Mouse (Mus musculus): ENCODE results near the gene Osbpl11. TPM values are rescaled to one million over a fixed set of nuclear protein-coding genes. Genes with fewer than 3 reads are reported as not detected.

The Osbpl11 gene
- total and polyA plus RNA-seq, 3 experiments: 8.9 to 18.4 (median 17.0) TPM

DNA sequence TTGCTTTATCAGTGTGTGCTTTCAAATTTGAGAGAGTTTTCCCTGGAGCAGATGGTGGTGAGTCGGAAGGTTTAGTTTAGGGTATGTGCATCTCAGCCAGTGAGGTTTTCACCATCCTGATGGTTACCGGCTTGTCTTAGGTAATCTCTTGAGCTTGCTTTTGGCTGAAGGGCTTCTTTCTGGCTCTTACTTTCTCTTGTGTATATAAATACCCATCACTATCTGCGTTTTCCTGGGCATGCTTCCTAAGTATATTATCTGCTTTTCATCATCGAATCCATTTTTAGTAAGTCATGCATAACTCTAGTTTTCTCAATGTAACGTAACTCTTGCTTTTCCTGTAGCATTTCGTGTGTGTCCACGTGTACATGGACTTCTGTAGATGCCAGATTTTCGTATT lies 76.0 kb downstream of the Osbpl11 start:
- no peak overlapping the region for H3K4me3 ChIP-seq
- no peak overlapping the region for H3K9ac ChIP-seq (ENCODE audit: low read depth, low read length)
- peaks cover 13% of the 10 kb centered on the region for H3K36me3 ChIP-seq (ENCODE audit: control insufficient read depth, insufficient read depth, low read length)
- H3K27me3 ChIP-seq (ENCODE audit: control insufficient read depth, insufficient read depth, low read length): no peaks in the 10 kb centered on the region
- intact Hi-C loops (cut with DNase I): no loop called here
- peaks cover 3% of the 10 kb centered on the region for H3K79me2 ChIP-seq (replicated peaks; ENCODE audit: control insufficient read depth, insufficient read depth, low read length)
- no peak for TF ChIP-seq CTCF (IDR thresholded peaks at IDR 0.05)
- TF ChIP-seq POLR2A (IDR thresholded peaks at IDR 0.05; ENCODE audit: insufficient read depth, low read depth, low read length): no peak
- TF ChIP-seq EP300 (IDR thresholded peaks at IDR 0.05; ENCODE audit: insufficient read depth, low read depth, low read length): no peak
- 12% methylated on average over 8 of the region's 8 CpGs for WGBS
- no peak for DNase-seq
- H3K4me1 ChIP-seq (ENCODE audit: control insufficient read depth, insufficient read depth, low read length): peaks cover 13% of the 10 kb centered on the region
- H3K27ac ChIP-seq: peak overlapping the region; percentile 36; the same call in 1 of the 2 replicates

DNA sequence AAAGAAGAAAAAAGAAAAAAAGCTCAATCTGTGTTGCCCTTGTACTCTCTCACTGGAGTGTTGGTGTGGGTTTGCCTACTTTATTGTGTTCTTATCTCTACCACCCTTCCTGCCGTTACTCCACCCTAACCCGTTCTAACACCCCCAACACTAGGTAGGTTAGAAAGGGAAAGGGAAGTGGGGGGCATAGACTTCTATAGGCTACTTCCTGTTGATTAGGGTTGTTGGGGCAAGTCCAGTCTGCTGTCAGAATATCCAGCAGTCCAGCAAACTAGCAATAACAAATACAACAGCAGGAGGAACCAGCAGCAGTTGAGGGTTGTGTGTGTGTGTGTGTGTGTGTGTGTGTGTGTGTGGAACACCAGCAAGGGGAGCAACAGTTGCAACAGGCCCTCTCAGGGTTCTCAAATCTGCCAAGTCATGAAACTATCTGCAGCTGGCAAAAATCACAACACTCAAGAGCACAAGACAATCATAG lies 76.8 kb downstream of the Osbpl11 start:
- Histone ChIP-seq H3K4me1 (ENCODE audit: control insufficient read depth, insufficient read depth, low read length) (peaks cover 13% of the 10 kb centered on the region), H3K79me2 (replicated peaks; ENCODE audit: control insufficient read depth, insufficient read depth, low read length) (peaks cover 3% of the 10 kb centered on the region), H3K4me3 (no peak overlapping the region), H3K36me3 (ENCODE audit: control insufficient read depth, insufficient read depth, low read length) (peaks cover 13% of the 10 kb centered on the region), H3K27ac (peak overlapping the region; percentile 36; the same call in 1 of the 2 replicates), H3K9ac (ENCODE audit: low read depth, low read length) (no peak overlapping the region), H3K27me3 (ENCODE audit: control insufficient read depth, insufficient read depth, low read length) (no peaks in the 10 kb centered on the region)
- WGBS: 6% methylated on average over 2 of the region's 2 CpGs
- intact Hi-C loops (cut with DNase I): no loop called here
- peak in 1 of 2 experiments; percentile 22 for DNase-seq
- no peak for TF ChIP-seq CTCF (IDR thresholded peaks at IDR 0.05)
- TF ChIP-seq POLR2A (IDR thresholded peaks at IDR 0.05; ENCODE audit: insufficient read depth, low read depth, low read length): no peak
- no peak for TF ChIP-seq EP300 (IDR thresholded peaks at IDR 0.05; ENCODE audit: insufficient read depth, low read depth, low read length)

DNA sequence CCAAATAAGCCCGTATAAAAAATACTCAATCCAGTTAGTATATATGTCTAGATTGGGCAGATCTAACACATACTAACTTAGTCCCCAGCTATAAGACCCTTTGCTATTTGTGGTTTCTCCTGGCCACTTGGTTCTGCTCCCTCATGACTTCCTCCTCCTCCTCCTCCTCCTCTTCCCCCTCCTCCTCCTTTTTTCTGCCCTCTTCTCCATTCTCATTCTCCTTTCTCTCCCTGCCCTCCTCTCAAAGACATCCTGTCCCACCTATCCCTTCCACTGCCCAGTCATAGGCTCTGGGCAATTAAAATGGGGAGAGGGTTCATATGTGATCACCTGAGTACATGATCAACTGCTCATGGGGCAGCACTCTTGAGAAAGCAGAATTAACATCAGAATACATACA lies 77.2 kb downstream of the Osbpl11 start:
- H3K27ac ChIP-seq: no peak overlapping the region
- 6% methylated on average over 1 of the region's 1 CpGs for WGBS
- DNase-seq: no peak

DNA sequence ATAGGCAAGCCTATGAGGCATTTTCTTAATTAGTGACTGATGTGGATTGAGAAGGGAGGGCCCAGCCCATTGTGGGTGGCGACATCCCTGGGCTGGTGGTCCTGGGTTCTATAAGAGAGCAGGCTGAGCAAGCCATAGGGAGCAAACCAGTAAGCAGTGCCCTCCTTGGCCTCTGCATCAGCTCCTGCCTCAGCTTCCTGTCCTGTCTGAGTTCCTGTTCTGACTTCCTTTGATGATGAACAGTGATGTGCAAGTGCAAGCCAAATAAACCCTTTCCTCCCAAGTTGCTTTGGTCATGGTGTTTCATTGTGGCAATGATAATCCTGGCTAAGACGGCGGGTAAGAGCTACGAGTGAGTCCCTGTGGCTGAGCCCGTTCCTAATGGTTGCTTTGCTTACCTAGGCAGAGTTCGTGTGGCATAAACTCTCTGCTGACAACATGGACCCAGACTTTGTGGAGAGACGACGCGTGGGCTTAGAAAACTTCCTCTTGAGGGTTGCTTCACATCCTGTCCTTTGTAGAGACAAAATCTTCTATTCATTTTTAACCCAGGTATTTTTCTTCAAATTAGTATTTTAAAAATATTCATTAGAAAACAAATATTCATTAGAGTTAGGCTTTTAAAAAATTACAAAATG lies 82.9 kb downstream of the Osbpl11 start:
- Histone ChIP-seq H3K4me1 (ENCODE audit: control insufficient read depth, insufficient read depth, low read length) (no peaks in the 10 kb centered on the region), H3K27ac (no peak overlapping the region), H3K36me3 (ENCODE audit: control insufficient read depth, insufficient read depth, low read length) (no peaks in the 10 kb centered on the region; the same call in 1 of the 2 replicates), H3K79me2 (replicated peaks; ENCODE audit: control insufficient read depth, insufficient read depth, low read length) (no peaks in the 10 kb centered on the region; the same call in 1 of the 2 replicates), H3K4me3 (no peak overlapping the region), H3K9ac (ENCODE audit: low read depth, low read length) (no peak overlapping the region), H3K27me3 (ENCODE audit: control insufficient read depth, insufficient read depth, low read length) (no peaks in the 10 kb centered on the region)
- no peak for TF ChIP-seq CTCF (IDR thresholded peaks at IDR 0.05)
- no peak for TF ChIP-seq EP300 (IDR thresholded peaks at IDR 0.05; ENCODE audit: insufficient read depth, low read depth, low read length)
- no peak for TF ChIP-seq POLR2A (IDR thresholded peaks at IDR 0.05; ENCODE audit: insufficient read depth, low read depth, low read length)
- intact Hi-C loops (cut with DNase I): no loop called here
- DNase-seq: no peak
- 85% methylated on average over 9 of the region's 9 CpGs for WGBS

More for the DNA sequence above, 77.2 kb downstream of the Osbpl11 start:
- intact Hi-C loops (cut with DNase I): no loop called here
- H3K27me3 ChIP-seq (ENCODE audit: control insufficient read depth, insufficient read depth, low read length): no peaks in the 10 kb centered on the region
- H3K79me2 ChIP-seq (replicated peaks; ENCODE audit: control insufficient read depth, insufficient read depth, low read length): peaks cover 2% of the 10 kb centered on the region
- peaks cover 13% of the 10 kb centered on the region for H3K36me3 ChIP-seq (ENCODE audit: control insufficient read depth, insufficient read depth, low read length)
- no peak overlapping the region for H3K9ac ChIP-seq (ENCODE audit: low read depth, low read length)
- H3K4me1 ChIP-seq (ENCODE audit: control insufficient read depth, insufficient read depth, low read length): peaks cover 13% of the 10 kb centered on the region
- H3K4me3 ChIP-seq: no peak overlapping the region
- TF ChIP-seq CTCF (IDR thresholded peaks at IDR 0.05) (no peak), POLR2A (IDR thresholded peaks at IDR 0.05; ENCODE audit: insufficient read depth, low read depth, low read length) (no peak), EP300 (IDR thresholded peaks at IDR 0.05; ENCODE audit: insufficient read depth, low read depth, low read length) (no peak)

DNA sequence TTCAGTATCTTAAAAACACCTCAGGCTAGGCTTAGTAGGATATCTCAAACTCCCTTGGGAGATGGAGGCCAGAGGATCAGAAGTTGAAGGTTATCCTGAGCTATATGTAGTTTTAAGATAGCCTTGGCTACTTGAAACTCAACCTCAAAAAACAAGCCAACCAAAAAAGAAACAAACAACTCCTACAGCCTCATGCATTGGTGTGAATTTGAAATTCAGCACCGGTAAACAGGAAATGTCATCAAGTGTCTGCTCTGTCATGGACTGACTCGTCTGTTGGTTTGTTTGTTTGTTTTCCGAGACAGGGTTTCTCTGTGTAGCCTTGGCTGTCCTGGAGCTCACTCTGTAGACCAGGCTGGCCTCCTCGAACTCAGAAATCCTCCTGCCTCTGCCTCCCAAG lies 87.0 kb downstream of the Osbpl11 start:
- DNase-seq: no peak
- no peak overlapping the region for H3K4me3 ChIP-seq
- H3K36me3 ChIP-seq (ENCODE audit: control insufficient read depth, insufficient read depth, low read length): no peaks in the 10 kb centered on the region
- no peaks in the 10 kb centered on the region for H3K79me2 ChIP-seq (replicated peaks; ENCODE audit: control insufficient read depth, insufficient read depth, low read length)
- 86% methylated on average over 4 of the region's 4 CpGs for WGBS
- H3K4me1 ChIP-seq (ENCODE audit: control insufficient read depth, insufficient read depth, low read length): no peaks in the 10 kb centered on the region
- no peak overlapping the region for H3K9ac ChIP-seq (ENCODE audit: low read depth, low read length)
- no peak overlapping the region for H3K27ac ChIP-seq
- intact Hi-C loops (cut with DNase I): no loop called here
- H3K27me3 ChIP-seq (ENCODE audit: control insufficient read depth, insufficient read depth, low read length): no peaks in the 10 kb centered on the region
- no peak for TF ChIP-seq CTCF (IDR thresholded peaks at IDR 0.05)
- no peak for TF ChIP-seq EP300 (IDR thresholded peaks at IDR 0.05; ENCODE audit: insufficient read depth, low read depth, low read length)
- TF ChIP-seq POLR2A (IDR thresholded peaks at IDR 0.05; ENCODE audit: insufficient read depth, low read depth, low read length): no peak

DNA sequence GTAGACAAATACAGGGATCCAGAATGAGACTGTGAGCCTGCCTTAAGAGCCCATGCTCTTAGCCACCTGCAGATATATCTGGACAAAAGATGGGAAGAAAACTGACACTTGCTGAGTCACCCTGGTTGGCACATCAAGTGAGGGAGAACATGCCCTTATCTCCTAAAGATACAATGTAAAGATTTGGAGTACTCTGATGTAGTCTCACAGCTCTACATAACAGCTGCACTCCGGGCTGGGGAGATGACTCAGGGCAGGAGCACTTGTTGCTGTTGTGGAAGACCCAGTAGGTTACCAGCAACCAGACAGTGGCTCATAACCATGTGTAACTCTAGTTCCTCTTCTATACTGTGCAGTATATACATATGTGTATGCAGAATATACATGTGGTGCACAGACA lies 98.2 kb downstream of the Osbpl11 start:
- H3K79me2 ChIP-seq (replicated peaks; ENCODE audit: control insufficient read depth, insufficient read depth, low read length): no peaks in the 10 kb centered on the region
- H3K4me1 ChIP-seq (ENCODE audit: control insufficient read depth, insufficient read depth, low read length): no peaks in the 10 kb centered on the region
- peaks cover 4% of the 10 kb centered on the region; the same call in 1 of the 2 replicates for H3K36me3 ChIP-seq (ENCODE audit: control insufficient read depth, insufficient read depth, low read length)
- DNase-seq: no peak
- TF ChIP-seq EP300 (IDR thresholded peaks at IDR 0.05; ENCODE audit: insufficient read depth, low read depth, low read length) (no peak), CTCF (IDR thresholded peaks at IDR 0.05) (no peak), POLR2A (IDR thresholded peaks at IDR 0.05; ENCODE audit: insufficient read depth, low read depth, low read length) (no peak)
- no peak overlapping the region for H3K27ac ChIP-seq
- WGBS: 43% methylated on average over 1 of the region's 1 CpGs
- intact Hi-C loops (cut with DNase I): no loop called here
- H3K4me3 ChIP-seq: no peak overlapping the region
- no peaks in the 10 kb centered on the region for H3K27me3 ChIP-seq (ENCODE audit: control insufficient read depth, insufficient read depth, low read length)
- no peak overlapping the region for H3K9ac ChIP-seq (ENCODE audit: low read depth, low read length)

All from heart, adult 2 months (tissue).